Mouse (Mus musculus) kidney, adult 2 months (tissue): Measurements from ENCODE around the gene Ptpdc1. TPM values are rescaled to one million over a fixed set of nuclear protein-coding genes. Genes with fewer than 3 reads are reported as not detected.

ENCODE experiments used
- DNase-seq: peaks from one replicate; pipeline ENCODE4 v3.0.0; 2021
- H3K27ac ChIP-seq: fragments of 200-500 bp; 2 replicates; pipeline ENCODE4 v1.5.1; 2012; ENCODE audit warnings: low read depth, low read length, control low read depth, inconsistent platforms; ENCODE audit not compliant: insufficient read depth
- H3K27me3 ChIP-seq: fragments of 200-500 bp; replicated peaks from 2 replicates; pipeline ENCODE4 v1.6.1; 2012; ENCODE audit warnings: mild to moderate bottlenecking, moderate library complexity, low read length, inconsistent platforms; ENCODE audit not compliant: control insufficient read depth, insufficient read depth
- H3K36me3 ChIP-seq: fragments of 200-500 bp; 2 replicates; pipeline ENCODE4 v1.6.1; 2012; ENCODE audit warnings: mild to moderate bottlenecking, moderate library complexity, low read length, inconsistent platforms; ENCODE audit not compliant: control insufficient read depth, insufficient read depth
- H3K4me1 ChIP-seq: fragments of 200-500 bp; 2 replicates; pipeline ENCODE4 v1.6.1; 2011; ENCODE audit warnings: low read length; ENCODE audit not compliant: control insufficient read depth, insufficient read depth
- H3K4me3 ChIP-seq: fragments of 200-500 bp; 2 replicates; pipeline ENCODE4 v1.5.1; 2011; ENCODE audit warnings: mild to moderate bottlenecking, low read depth, low read length, control low read depth; ENCODE audit not compliant: insufficient read depth
- CTCF ChIP-seq: fragments of 200-500 bp; conservative IDR thresholded peaks from 2 replicates; pipeline ENCODE4 v1.5.1; 2011; ENCODE audit warnings: low read depth, mild to moderate bottlenecking, control low read depth, low read length, moderate library complexity, mixed read lengths; ENCODE audit not compliant: insufficient read depth, insufficient read length
- POLR2A ChIP-seq: fragments of 200-500 bp; IDR thresholded peaks from one replicate; pipeline ENCODE4 v1.6.1; 2011; ENCODE audit warnings: low read depth, low read length, control low read depth
- WGBS: fragments of 180-500 bp; shearing (Covaris S2); methylation state at CpG from one replicate; pipeline ENCODE4 v1.1.7; 2018; 5-methylcytosine and 5-hydroxymethylcytosine counted together
- polyA plus RNA-seq: library from polyadenylated mRNA; depleted of rRNA; stranded (reverse); fragments of >200 nt; gene quantifications from 2 replicates; pipeline ENCODE4 v1.2.3, GENCODE M21; 2012

The Ptpdc1 gene
- polyA plus RNA-seq, 1 experiment: 8.5 TPM

GRCm38 (mm10) chr13:48660741-48661140, 35.3 kb upstream of the Ptpdc1 start:
- TF ChIP-seq CTCF: no peak
- TF ChIP-seq POLR2A: no peak
- no peak overlapping the region for H3K27ac ChIP-seq
- H3K4me1 ChIP-seq: no peaks in the 10 kb centered on the region; the same call in 1 of the 2 replicates
- no peak for DNase-seq
- no peak overlapping the region for H3K4me3 ChIP-seq
- WGBS: 21% methylated on average over 6 of the region's 6 CpGs
- no peaks in the 10 kb centered on the region for H3K36me3 ChIP-seq
- H3K27me3 ChIP-seq: peaks cover 17% of the 10 kb centered on the region

GRCm38 (mm10) chr13:48660221-48660734, 34.8 kb upstream of the Ptpdc1 start:
- TF ChIP-seq CTCF (no peak), POLR2A (no peak)
- H3K4me1 ChIP-seq: no peaks in the 10 kb centered on the region; the same call in 1 of the 2 replicates
- no peak overlapping the region for H3K4me3 ChIP-seq
- no peak overlapping the region for H3K27ac ChIP-seq
- peaks cover 17% of the 10 kb centered on the region for H3K27me3 ChIP-seq
- no peaks in the 10 kb centered on the region for H3K36me3 ChIP-seq
- WGBS: 4% methylated on average over 11 of the region's 11 CpGs
- no peak for DNase-seq

- Histone ChIP-seq H3K27me3 (peaks cover 12% of the 10 kb centered on the region), H3K36me3 (no peaks in the 10 kb centered on the region), H3K4me1 (no peaks in the 10 kb centered on the region; the same call in 1 of the 2 replicates), H3K4me3 (no peak overlapping the region), H3K27ac (no peak overlapping the region)
- DNase-seq: peak; percentile 32
- TF ChIP-seq POLR2A (no peak), CTCF (no peak)
- WGBS: 6% methylated on average over 38 of the region's 38 CpGs
These were observed 34.1 kb upstream of the Ptpdc1 start for GRCm38 (mm10) chr13:48659254-48660220.

- Histone ChIP-seq H3K27me3 (peaks cover 10% of the 10 kb centered on the region), H3K36me3 (no peaks in the 10 kb centered on the region), H3K4me3 (no peak overlapping the region), H3K27ac (no peak overlapping the region), H3K4me1 (no peaks in the 10 kb centered on the region; the same call in 1 of the 2 replicates)
- TF ChIP-seq POLR2A: no peak
- TF ChIP-seq CTCF: no peak
- DNase-seq: peak; percentile 39
- WGBS: 4% methylated on average over 33 of the region's 33 CpGs
These were observed 33.3 kb upstream of the Ptpdc1 start for GRCm38 (mm10) chr13:48658588-48659253.

- no peak for DNase-seq
- Histone ChIP-seq H3K4me1 (no peaks in the 10 kb centered on the region; the same call in 1 of the 2 replicates), H3K36me3 (no peaks in the 10 kb centered on the region), H3K27me3 (peaks cover 8% of the 10 kb centered on the region), H3K27ac (no peak overlapping the region), H3K4me3 (no peak overlapping the region)
- WGBS: 8% methylated on average over 9 of the region's 9 CpGs
- TF ChIP-seq CTCF (no peak), POLR2A (no peak)
These were observed 32.3 kb upstream of the Ptpdc1 start for GRCm38 (mm10) chr13:48657791-48658190.

GRCm38 (mm10) chr13:48655637-48656036, 30.2 kb upstream of the Ptpdc1 start:
- WGBS: 4% methylated on average over 8 of the region's 8 CpGs
- peak; percentile 70 for TF ChIP-seq CTCF
- no peak for TF ChIP-seq POLR2A
- H3K27ac ChIP-seq: no peak overlapping the region
- no peaks in the 10 kb centered on the region for H3K36me3 ChIP-seq
- no peak overlapping the region for H3K4me3 ChIP-seq
- H3K27me3 ChIP-seq: peaks cover 8% of the 10 kb centered on the region
- DNase-seq: peak; percentile 77
- H3K4me1 ChIP-seq: no peaks in the 10 kb centered on the region; the same call in 1 of the 2 replicates
